Mouse (Mus musculus) midbrain, embryonic 10.5 days (tissue): Measurements from ENCODE around the gene Ube2d1. TPM values are rescaled to one million over a fixed set of nuclear protein-coding genes. Genes with fewer than 3 reads are reported as not detected.

ENCODE experiments used
- polyA plus RNA-seq: library from polyadenylated mRNA; unstranded; fragments of >200 nt; fragmentation: Nextera tagmentation; extraction: Ambion mirVana; gene quantifications from 2 replicates; pipeline ENCODE4 v1.2.1, GENCODE M21; 2016

Gene Ube2d1
- polyA plus RNA-seq, 1 experiment from 2014 or later, result 100 TPM

Other genes starting within 250 kb of the Ube2d1 start
- gene Bicc1, start 125.6 kb downstream of the Ube2d1 start, polyA plus RNA-seq, result 4.1 and 5.9 TPM in 2 replicates
- gene Tfam, start 47.0 kb downstream of the Ube2d1 start, polyA plus RNA-seq, result 74.9 and 85.2 TPM in 2 replicates
- gene Cisd1, start 59.7 kb upstream of the Ube2d1 start, polyA plus RNA-seq, result 153 and 154 TPM in 2 replicates
- gene Ipmk, start 62.5 kb upstream of the Ube2d1 start, polyA plus RNA-seq, result 19.1 and 20.2 TPM in 2 replicates